Mouse (Mus musculus) hindbrain, embryonic 11.5 days (tissue): ENCODE results near the gene Nutf2. TPM values are rescaled to one million over a fixed set of nuclear protein-coding genes. Genes with fewer than 3 reads are reported as not detected.

Experiments
- ATAC-seq: fragments of 200-750 bp; cut with Nextera tagmentation; 2 replicates; pipeline ENCODE4 v1.8.0; 2017; ENCODE audit warnings: mild to moderate bottlenecking, moderate TSS enrichment, moderate library complexity; ENCODE audit not compliant: low FRiP score
- DNase-seq: peaks from one replicate; pipeline ENCODE4 v3.0.0-alpha.2; 2015; ENCODE audit warnings: low spot score
- H3K27ac ChIP-seq: fragments of 300-500 bp; sonication (generic); 2 replicates; pipeline ENCODE4 v1.5.1; 2014; ENCODE audit warnings: mild to moderate bottlenecking, low read depth, low read length
- H3K27me3 ChIP-seq: fragments of 300-500 bp; sonication (generic); 2 replicates; pipeline ENCODE4 v1.6.1; 2014; ENCODE audit warnings: mild to moderate bottlenecking, low read length, moderate library complexity, mixed read lengths; ENCODE audit not compliant: control insufficient read depth, insufficient read depth
- H3K36me3 ChIP-seq: fragments of 300-500 bp; sonication (generic); 2 replicates; pipeline ENCODE4 v1.6.1; 2014; ENCODE audit warnings: mild to moderate bottlenecking, low read length, moderate library complexity, mixed read lengths; ENCODE audit not compliant: control insufficient read depth, insufficient read depth
- H3K4me1 ChIP-seq: fragments of 300-500 bp; sonication (generic); replicated peaks from 2 replicates; pipeline ENCODE4 v1.6.1; 2014; ENCODE audit warnings: low read length, mixed read lengths; ENCODE audit not compliant: control insufficient read depth, insufficient read depth
- H3K4me2 ChIP-seq: fragments of 300-500 bp; sonication (generic); replicated peaks from 2 replicates; pipeline ENCODE4 v1.6.1; 2014; ENCODE audit warnings: mild to moderate bottlenecking, low read depth, low read length
- H3K4me3 ChIP-seq: fragments of 300-500 bp; sonication (generic); 2 replicates; pipeline ENCODE4 v1.5.1; 2014; ENCODE audit warnings: low read depth, low read length
- H3K9ac ChIP-seq: fragments of 300-500 bp; sonication (generic); 2 replicates; pipeline ENCODE4 v1.6.1; 2014; ENCODE audit warnings: low read depth, low read length
- H3K9me3 ChIP-seq: fragments of 300-500 bp; sonication (generic); 2 replicates; pipeline ENCODE4 v1.6.1; 2016; ENCODE audit warnings: low read length; ENCODE audit not compliant: control insufficient read depth
- WGBS: fragments of 180-500 bp; shearing (Covaris S2); extraction: QIAGEN DNeasy Blood & Tissue Kit; methylation state at CpG from one replicate; pipeline ENCODE4 v1.1.7; 2014; 5-methylcytosine and 5-hydroxymethylcytosine counted together
- polyA plus RNA-seq: library from polyadenylated mRNA; unstranded; fragments of >200 nt; fragmentation: Nextera tagmentation; extraction: Ambion mirVana; gene quantifications from 2 replicates; pipeline ENCODE4 v1.2.1, GENCODE M21; 2014

Nutf2 gene
- polyA plus RNA-seq, 1 experiment from 2014 or later: 278 TPM

- peaks cover 10% of the 10 kb centered on the region; the same call in 1 of the 2 replicates for H3K4me1 ChIP-seq
Observed at GRCm38 (mm10) chr8:105859314-105859713, 1.1 kb upstream of the Nutf2 start.

GRCm38 (mm10) chr8:105861951-105862350, 1.6 kb downstream of the Nutf2 start:
- no peaks in the 10 kb centered on the region; the same call in 1 of the 2 replicates for H3K36me3 ChIP-seq
- H3K9ac ChIP-seq: peak overlapping the region; percentile 35; the same call in 1 of the 2 replicates
- WGBS: 6% methylated on average over 1 of the region's 1 CpGs
- H3K4me2 ChIP-seq: peak overlapping the region; percentile 69
- H3K27ac ChIP-seq: no peak overlapping the region
- no peaks in the 10 kb centered on the region for H3K9me3 ChIP-seq
- ATAC-seq (no peak), DNase-seq (peak; percentile 20)
- no peaks in the 10 kb centered on the region for H3K27me3 ChIP-seq
- peak overlapping the region; percentile 95 for H3K4me3 ChIP-seq
- peaks cover 5% of the 10 kb centered on the region; the same call in 1 of the 2 replicates for H3K4me1 ChIP-seq

More at GRCm38 (mm10) chr8:105859314-105859713, 1.1 kb upstream of the Nutf2 start:
- Histone ChIP-seq H3K4me3 (no peak overlapping the region), H3K9me3 (no peaks in the 10 kb centered on the region), H3K4me2 (no peak overlapping the region), H3K27ac (no peak overlapping the region; the same call in 1 of the 2 replicates), H3K36me3 (no peaks in the 10 kb centered on the region), H3K9ac (no peak overlapping the region), H3K27me3 (no peaks in the 10 kb centered on the region)
- DNase-seq (no peak), ATAC-seq (no peak)
- WGBS: 76% methylated on average over 5 of the region's 5 CpGs

- Histone ChIP-seq H3K4me2 (no peak overlapping the region), H3K9me3 (no peaks in the 10 kb centered on the region), H3K9ac (no peak overlapping the region), H3K4me1 (0 out of 2 replicates have a peak, but pooled peaks cover 2% of the 10 kb centered on the region), H3K4me3 (no peak overlapping the region), H3K27ac (no peak overlapping the region), H3K36me3 (peaks cover 7% of the 10 kb centered on the region), H3K27me3 (no peaks in the 10 kb centered on the region)
- 88% methylated on average over 6 of the region's 6 CpGs for WGBS
- no peak for ATAC-seq
- DNase-seq: peak; percentile 13
Observed at GRCm38 (mm10) chr8:105866364-105867029, 6.1 kb downstream of the Nutf2 start.

- DNase-seq: no peak
- H3K9ac ChIP-seq: no peak overlapping the region
- no peaks in the 10 kb centered on the region for H3K4me1 ChIP-seq
- H3K27me3 ChIP-seq: no peaks in the 10 kb centered on the region
- WGBS: 96% methylated on average over 6 of the region's 6 CpGs
- H3K9me3 ChIP-seq: no peaks in the 10 kb centered on the region
- peaks cover 5% of the 10 kb centered on the region; the same call in 1 of the 2 replicates for H3K36me3 ChIP-seq
- no peak overlapping the region for H3K4me3 ChIP-seq
- no peak for ATAC-seq
- H3K4me2 ChIP-seq: no peak overlapping the region
- no peak overlapping the region for H3K27ac ChIP-seq
Observed at GRCm38 (mm10) chr8:105874301-105874700, 13.9 kb downstream of the Nutf2 start.

GRCm38 (mm10) chr8:105880754-105881520, 20.6 kb downstream of the Nutf2 start, which contains the start of gene Edc4:
Gene Edc4 (plus strand): TSS chr8:105880881.
- peak within 1 kb of the TSS; percentile 68 for H3K4me2 ChIP-seq
- ATAC-seq: peak; percentile 78
- H3K27me3 ChIP-seq: no peaks in the 10 kb centered on the region
- H3K4me3 ChIP-seq: peak within 1 kb of the TSS; percentile 97
- DNase-seq: peak; percentile 94
- H3K9ac ChIP-seq: peak within 1 kb of the TSS; percentile 81
- H3K36me3 ChIP-seq: peaks cover 5% of the 10 kb centered on the region; the same call in 1 of the 2 replicates
- H3K9me3 ChIP-seq: no peaks in the 10 kb centered on the region
- peaks cover 6% of the 10 kb centered on the region for H3K4me1 ChIP-seq
- 2% methylated on average over 45 of the region's 45 CpGs for WGBS
- H3K27ac ChIP-seq: peak within 1 kb of the TSS; percentile 14; the same call in 1 of the 2 replicates

- 92% methylated on average over 12 of the region's 12 CpGs for WGBS
- Histone ChIP-seq H3K9me3 (no peaks in the 10 kb centered on the region), H3K27me3 (no peaks in the 10 kb centered on the region), H3K4me2 (no peak overlapping the region), H3K4me3 (no peak overlapping the region), H3K36me3 (peaks cover 20% of the 10 kb centered on the region), H3K9ac (no peak overlapping the region), H3K4me1 (peaks cover 3% of the 10 kb centered on the region; the same call in 1 of the 2 replicates), H3K27ac (no peak overlapping the region)
- no peak for DNase-seq
- ATAC-seq: no peak
Observed at GRCm38 (mm10) chr8:105889756-105890465, 29.5 kb downstream of the Nutf2 start.

GRCm38 (mm10) chr8:105890870-105891269, 30.5 kb downstream of the Nutf2 start:
- ATAC-seq: no peak
- H3K27me3 ChIP-seq: no peaks in the 10 kb centered on the region
- WGBS: 95% methylated on average over 6 of the region's 6 CpGs
- H3K4me2 ChIP-seq: no peak overlapping the region
- H3K4me1 ChIP-seq: peaks cover 3% of the 10 kb centered on the region; the same call in 1 of the 2 replicates
- H3K9me3 ChIP-seq: no peaks in the 10 kb centered on the region
- H3K27ac ChIP-seq: no peak overlapping the region
- no peak for DNase-seq
- H3K9ac ChIP-seq: no peak overlapping the region
- H3K4me3 ChIP-seq: no peak overlapping the region
- H3K36me3 ChIP-seq: peaks cover 17% of the 10 kb centered on the region

- WGBS: 89% methylated on average over 6 of the region's 6 CpGs
- Histone ChIP-seq H3K4me1 (peaks cover 3% of the 10 kb centered on the region; the same call in 1 of the 2 replicates), H3K4me3 (no peak overlapping the region), H3K4me2 (no peak overlapping the region), H3K36me3 (peaks cover 17% of the 10 kb centered on the region), H3K9ac (no peak overlapping the region), H3K9me3 (no peaks in the 10 kb centered on the region), H3K27ac (no peak overlapping the region), H3K27me3 (no peaks in the 10 kb centered on the region)
- peak; percentile 16 for DNase-seq
- peak; percentile 33; the same call in 1 of the 2 replicates for ATAC-seq
Observed at GRCm38 (mm10) chr8:105892432-105892831, 32.1 kb downstream of the Nutf2 start.
